ENCODE assay signal across 17 mouse cellular contexts in the genomic region with DNA sequence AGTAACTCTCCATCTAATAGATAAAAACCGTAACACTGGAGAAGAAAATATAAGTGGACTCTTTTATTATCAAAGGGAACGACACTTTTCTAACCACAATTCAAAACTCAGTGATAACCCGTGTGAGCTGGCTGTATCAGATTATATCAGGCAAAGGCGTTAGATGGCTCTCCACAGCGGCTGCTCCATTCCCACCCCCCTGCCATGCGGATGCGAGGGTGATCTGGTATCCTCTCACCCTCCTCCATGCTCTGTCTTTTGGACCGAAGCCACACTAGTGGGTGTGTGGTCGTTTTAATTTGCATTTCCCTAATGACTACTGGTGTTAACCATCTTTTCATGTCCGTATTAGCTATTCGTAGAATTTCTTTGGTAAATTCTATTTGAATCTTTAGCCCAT.
"Had no signal": no experiment of that assay in that cellular context is flagged by ENCODE, and none has a peak within 500 bp of the region (broad histone marks: within the 10 kb centered on the region; RNA-seq: fewer than 3 reads in every experiment).

No protein-coding gene starts in this region.

- ATAC-seq: intestine, postnatal 0 days; liver, postnatal 0 days had no signal

- H3K4me1 ChIP-seq: limb, embryonic 12.5 days; liver, embryonic 13.5 days; lung, embryonic 15.5 days; megakaryocyte, embryonic 14.5 days had no signal

- H3K27me3 ChIP-seq: liver, embryonic 13.5 days; lung, embryonic 15.5 days; megakaryocyte, embryonic 14.5 days; midbrain, embryonic 12.5 days had no signal

- H3K9me3 ChIP-seq: limb, embryonic 12.5 days; liver, embryonic 13.5 days; lung, embryonic 15.5 days; midbrain, embryonic 12.5 days had no signal

- H3K4me2 ChIP-seq: limb, embryonic 12.5 days; liver, embryonic 13.5 days; lung, embryonic 15.5 days; midbrain, embryonic 12.5 days had no signal

- H3K9ac ChIP-seq: limb, embryonic 12.5 days; liver, embryonic 13.5 days; liver, postnatal 0 days; lung, embryonic 15.5 days; midbrain, embryonic 12.5 days had no signal

- H3K36me3 ChIP-seq: limb, embryonic 12.5 days; liver, embryonic 13.5 days; lung, embryonic 15.5 days; midbrain, embryonic 12.5 days had no signal

- H3K27ac ChIP-seq: left cerebral cortex, adult 2 months; limb, embryonic 12.5 days; liver, embryonic 13.5 days; lung, embryonic 15.5 days; macrophage; midbrain, embryonic 12.5 days had no signal

- H3K4me3 ChIP-seq: left cerebral cortex, adult 2 months; limb, embryonic 12.5 days; liver, embryonic 13.5 days; lung, embryonic 15.5 days; megakaryocyte, embryonic 14.5 days; midbrain, embryonic 12.5 days had no signal

- DNase-seq: kidney, adult 8-10 months; kidney, postnatal 25 days; liver; liver, embryonic 13.5 days; liver, postnatal 0 days; lung, postnatal 14 days; right cerebral cortex, postnatal 4 days; spleen, adult 18-20 months; thymus, adult 18-20 months; thymus, postnatal 25 days had no signal
